Mouse (Mus musculus) erythroid progenitor cell, adult 5-6 weeks (primary cell): ENCODE data around the gene Kat7. TPM values are rescaled to one million over a fixed set of nuclear protein-coding genes. Genes with fewer than 3 reads are reported as not detected.

Experiments used
- ATAC-seq: replicated peaks from 2 replicates; pipeline ENCODE4 v1.8.0; 2016; ENCODE audit warnings: moderate number of reproducible peaks, mild to moderate bottlenecking, moderate TSS enrichment, inconsistent platforms; ENCODE audit not compliant: poor library complexity, low FRiP score, severe bottlenecking
- total RNA-seq, 2 experiments: library from RNA; stranded (forward) in 1 of 2; stranded (reverse) in 1 of 2; fragments of 150-400 nt in 1 of 2; fragments of 186-747, 209-891 nt in 1 of 2; gene quantifications; 2 replicates each; pipeline versions ENCODE4 v1.2.3 to v1.2.4; 2015 to 2017; ENCODE audit warnings: low replicate concordance in 2 of 2

The Kat7 gene
- 94.3 and 127 TPM in 2 replicates for total RNA-seq (2015; ENCODE audit: low replicate concordance)
- total RNA-seq (2017; ENCODE audit: low replicate concordance), result 72.6 and 81.2 TPM in 2 replicates

- ATAC-seq, result peak; percentile 84
Measured at GRCm38 (mm10) chr11:95310007-95310647, at the start of gene Kat7. Kat7 (minus strand) TSS chr11:95310246.

- ATAC-seq, result no peak
Measured at GRCm38 (mm10) chr11:95358263-95358662, 48.2 kb upstream of the Kat7 start.

- peak; percentile 83 for ATAC-seq
Measured at GRCm38 (mm10) chr11:95356469-95357273, 46.6 kb upstream of the Kat7 start.

GRCm38 (mm10) chr11:95356039-95356438 lies 46.0 kb upstream of the Kat7 start:
- ATAC-seq, result peak; percentile 56

GRCm38 (mm10) chr11:95355661-95356011 lies 45.6 kb upstream of the Kat7 start:
- ATAC-seq, result no peak

GRCm38 (mm10) chr11:95354945-95355660 lies 45.1 kb upstream of the Kat7 start:
- no peak for ATAC-seq

- ATAC-seq, result no peak
Measured at GRCm38 (mm10) chr11:95354228-95354944, 44.3 kb upstream of the Kat7 start.

GRCm38 (mm10) chr11:95353226-95353625 lies 43.2 kb upstream of the Kat7 start:
- ATAC-seq, result no peak

GRCm38 (mm10) chr11:95352686-95353085 lies 42.6 kb upstream of the Kat7 start:
- ATAC-seq, result no peak

GRCm38 (mm10) chr11:95350960-95351359 lies 40.9 kb upstream of the Kat7 start:
- no peak for ATAC-seq

- no peak for ATAC-seq
Measured at GRCm38 (mm10) chr11:95350289-95350688, 40.2 kb upstream of the Kat7 start.

- ATAC-seq, result no peak
Measured at GRCm38 (mm10) chr11:95344181-95344580, 34.1 kb upstream of the Kat7 start.

GRCm38 (mm10) chr11:95343180-95343579 lies 33.1 kb upstream of the Kat7 start:
- ATAC-seq, result no peak

- ATAC-seq, result no peak
Measured at GRCm38 (mm10) chr11:95340664-95341063, 30.6 kb upstream of the Kat7 start.

- ATAC-seq, result no peak
Measured at GRCm38 (mm10) chr11:95340259-95340658, 30.2 kb upstream of the Kat7 start.

- ATAC-seq, result peak; percentile 68
Measured at GRCm38 (mm10) chr11:95339471-95340021, 29.5 kb upstream of the Kat7 start.

- no peak for ATAC-seq
Measured at GRCm38 (mm10) chr11:95337846-95338342, 27.8 kb upstream of the Kat7 start.

- peak; percentile 37 for ATAC-seq
Measured at GRCm38 (mm10) chr11:95337129-95337813, 27.2 kb upstream of the Kat7 start.

- peak; percentile 60 for ATAC-seq
Measured at GRCm38 (mm10) chr11:95336568-95337128, 26.6 kb upstream of the Kat7 start, which contains the start of gene Fam117a. Fam117a (plus strand) TSS chr11:95337018.
